Mouse (Mus musculus): ENCODE results near the gene Rnd1. TPM values are rescaled to one million over a fixed set of nuclear protein-coding genes. Genes with fewer than 3 reads are reported as not detected.

Gene Rnd1
- polyA plus RNA-seq, 1 experiment from 2014 or later: 0.99 TPM

- Histone ChIP-seq H3K4me2 (ENCODE audit: low read depth, low read length) (no peak overlapping the region), H3K27me3 (ENCODE audit: control insufficient read depth, insufficient read depth, low read length) (no peaks in the 10 kb centered on the region), H3K4me1 (ENCODE audit: control insufficient read depth, insufficient read depth, low read length) (no peaks in the 10 kb centered on the region), H3K4me3 (replicated peaks; ENCODE audit: low read length) (no peak overlapping the region), H3K9ac (ENCODE audit: low read length) (no peak overlapping the region), H3K36me3 (ENCODE audit: control insufficient read depth, insufficient read depth, low read length) (peaks cover 61% of the 10 kb centered on the region), H3K27ac (ENCODE audit: low read length) (no peak overlapping the region), H3K9me3 (replicated peaks; ENCODE audit: control insufficient read depth, low read length) (no peaks in the 10 kb centered on the region)
- 91% methylated on average over 15 of the region's 15 CpGs for WGBS
- ATAC-seq (ENCODE audit: insufficient read depth, low FRiP score): no peak
These were observed 25.8 kb downstream of the Rnd1 start for GRCm38 (mm10) chr15:98651431-98651830.

GRCm38 (mm10) chr15:98648071-98648470 lies 29.2 kb downstream of the Rnd1 start:
- Histone ChIP-seq H3K27ac (ENCODE audit: low read length) (no peak overlapping the region), H3K27me3 (ENCODE audit: control insufficient read depth, insufficient read depth, low read length) (no peaks in the 10 kb centered on the region), H3K4me2 (ENCODE audit: low read depth, low read length) (no peak overlapping the region), H3K9ac (ENCODE audit: low read length) (no peak overlapping the region), H3K4me3 (replicated peaks; ENCODE audit: low read length) (no peak overlapping the region), H3K9me3 (replicated peaks; ENCODE audit: control insufficient read depth, low read length) (no peaks in the 10 kb centered on the region), H3K4me1 (ENCODE audit: control insufficient read depth, insufficient read depth, low read length) (no peaks in the 10 kb centered on the region), H3K36me3 (ENCODE audit: control insufficient read depth, insufficient read depth, low read length) (peaks cover 55% of the 10 kb centered on the region)
- WGBS: 93% methylated on average over 3 of the region's 3 CpGs
- no peak for ATAC-seq (ENCODE audit: insufficient read depth, low FRiP score)

GRCm38 (mm10) chr15:98647308-98647707 lies 30.0 kb downstream of the Rnd1 start:
- Histone ChIP-seq H3K27ac (ENCODE audit: low read length) (no peak overlapping the region), H3K9me3 (replicated peaks; ENCODE audit: control insufficient read depth, low read length) (no peaks in the 10 kb centered on the region), H3K9ac (ENCODE audit: low read length) (no peak overlapping the region), H3K4me2 (ENCODE audit: low read depth, low read length) (no peak overlapping the region), H3K4me1 (ENCODE audit: control insufficient read depth, insufficient read depth, low read length) (no peaks in the 10 kb centered on the region), H3K27me3 (ENCODE audit: control insufficient read depth, insufficient read depth, low read length) (no peaks in the 10 kb centered on the region), H3K36me3 (ENCODE audit: control insufficient read depth, insufficient read depth, low read length) (peaks cover 47% of the 10 kb centered on the region), H3K4me3 (replicated peaks; ENCODE audit: low read length) (no peak overlapping the region)
- no peak for ATAC-seq (ENCODE audit: insufficient read depth, low FRiP score)
- 84% methylated on average over 10 of the region's 10 CpGs for WGBS

GRCm38 (mm10) chr15:98646737-98647136 lies 30.5 kb downstream of the Rnd1 start:
- Histone ChIP-seq H3K9me3 (replicated peaks; ENCODE audit: control insufficient read depth, low read length) (no peaks in the 10 kb centered on the region), H3K27me3 (ENCODE audit: control insufficient read depth, insufficient read depth, low read length) (no peaks in the 10 kb centered on the region), H3K4me3 (replicated peaks; ENCODE audit: low read length) (no peak overlapping the region), H3K9ac (ENCODE audit: low read length) (no peak overlapping the region), H3K27ac (ENCODE audit: low read length) (no peak overlapping the region), H3K36me3 (ENCODE audit: control insufficient read depth, insufficient read depth, low read length) (peaks cover 42% of the 10 kb centered on the region), H3K4me1 (ENCODE audit: control insufficient read depth, insufficient read depth, low read length) (no peaks in the 10 kb centered on the region), H3K4me2 (ENCODE audit: low read depth, low read length) (no peak overlapping the region)
- WGBS: 73% methylated on average over 8 of the region's 8 CpGs
- peak; percentile 21; the same call in 1 of the 2 replicates for ATAC-seq (ENCODE audit: insufficient read depth, low FRiP score)

GRCm38 (mm10) chr15:98645057-98646026 lies 31.9 kb downstream of the Rnd1 start:
- Histone ChIP-seq H3K27me3 (ENCODE audit: control insufficient read depth, insufficient read depth, low read length) (no peaks in the 10 kb centered on the region), H3K36me3 (ENCODE audit: control insufficient read depth, insufficient read depth, low read length) (peaks cover 31% of the 10 kb centered on the region; the same call in 1 of the 2 replicates), H3K27ac (ENCODE audit: low read length) (no peak overlapping the region), H3K4me3 (replicated peaks; ENCODE audit: low read length) (no peak overlapping the region), H3K9me3 (replicated peaks; ENCODE audit: control insufficient read depth, low read length) (no peaks in the 10 kb centered on the region), H3K4me2 (ENCODE audit: low read depth, low read length) (no peak overlapping the region), H3K9ac (ENCODE audit: low read length) (no peak overlapping the region), H3K4me1 (ENCODE audit: control insufficient read depth, insufficient read depth, low read length) (no peaks in the 10 kb centered on the region)
- ATAC-seq (ENCODE audit: insufficient read depth, low FRiP score): no peak
- WGBS: 85% methylated on average over 24 of the region's 24 CpGs

- H3K9ac ChIP-seq (ENCODE audit: low read length): no peak overlapping the region
- ATAC-seq (ENCODE audit: insufficient read depth, low FRiP score): no peak
- 0 out of 2 replicates have a peak, but pooled peaks cover 3% of the 10 kb centered on the region for H3K4me1 ChIP-seq (ENCODE audit: control insufficient read depth, insufficient read depth, low read length)
- H3K27me3 ChIP-seq (ENCODE audit: control insufficient read depth, insufficient read depth, low read length): no peaks in the 10 kb centered on the region
- H3K27ac ChIP-seq (ENCODE audit: low read length): no peak overlapping the region
- H3K4me2 ChIP-seq (ENCODE audit: low read depth, low read length): no peak overlapping the region
- 85% methylated on average over 12 of the region's 12 CpGs for WGBS
- H3K4me3 ChIP-seq (replicated peaks; ENCODE audit: low read length): no peak overlapping the region
- no peaks in the 10 kb centered on the region for H3K9me3 ChIP-seq (replicated peaks; ENCODE audit: control insufficient read depth, low read length)
- peaks cover 22% of the 10 kb centered on the region; the same call in 1 of the 2 replicates for H3K36me3 ChIP-seq (ENCODE audit: control insufficient read depth, insufficient read depth, low read length)
These were observed 32.9 kb downstream of the Rnd1 start for GRCm38 (mm10) chr15:98644406-98644805.

GRCm38 (mm10) chr15:98640157-98640556 lies 37.1 kb downstream of the Rnd1 start:
- H3K9ac ChIP-seq (ENCODE audit: low read length): no peak overlapping the region
- WGBS: 29% methylated on average over 8 of the region's 8 CpGs
- H3K4me3 ChIP-seq (replicated peaks; ENCODE audit: low read length): no peak overlapping the region
- 0 out of 2 replicates have a peak, but pooled peaks cover 4% of the 10 kb centered on the region for H3K36me3 ChIP-seq (ENCODE audit: control insufficient read depth, insufficient read depth, low read length)
- H3K4me1 ChIP-seq (ENCODE audit: control insufficient read depth, insufficient read depth, low read length): peaks cover 13% of the 10 kb centered on the region; the same call in 1 of the 2 replicates
- H3K9me3 ChIP-seq (replicated peaks; ENCODE audit: control insufficient read depth, low read length): no peaks in the 10 kb centered on the region
- H3K27me3 ChIP-seq (ENCODE audit: control insufficient read depth, insufficient read depth, low read length): no peaks in the 10 kb centered on the region; the same call in 1 of the 2 replicates
- no peak overlapping the region for H3K4me2 ChIP-seq (ENCODE audit: low read depth, low read length)
- peak; percentile 66; the same call in 1 of the 2 replicates for ATAC-seq (ENCODE audit: insufficient read depth, low FRiP score)
- H3K27ac ChIP-seq (ENCODE audit: low read length): no peak overlapping the region

GRCm38 (mm10) chr15:98637155-98637554 lies 40.1 kb downstream of the Rnd1 start:
- ATAC-seq (ENCODE audit: insufficient read depth, low FRiP score): no peak
- peaks cover 8% of the 10 kb centered on the region for H3K27me3 ChIP-seq (ENCODE audit: control insufficient read depth, insufficient read depth, low read length)
- H3K36me3 ChIP-seq (ENCODE audit: control insufficient read depth, insufficient read depth, low read length): no peaks in the 10 kb centered on the region
- no peak overlapping the region for H3K4me3 ChIP-seq (replicated peaks; ENCODE audit: low read length)
- H3K4me2 ChIP-seq (ENCODE audit: low read depth, low read length): no peak overlapping the region
- H3K4me1 ChIP-seq (ENCODE audit: control insufficient read depth, insufficient read depth, low read length): peaks cover 31% of the 10 kb centered on the region
- 46% methylated on average over 3 of the region's 3 CpGs for WGBS
- H3K9me3 ChIP-seq (replicated peaks; ENCODE audit: control insufficient read depth, low read length): no peaks in the 10 kb centered on the region
- H3K9ac ChIP-seq (ENCODE audit: low read length): no peak overlapping the region
- H3K27ac ChIP-seq (ENCODE audit: low read length): no peak overlapping the region

GRCm38 (mm10) chr15:98636517-98636916 lies 40.7 kb downstream of the Rnd1 start:
- Histone ChIP-seq H3K9me3 (replicated peaks; ENCODE audit: control insufficient read depth, low read length) (no peaks in the 10 kb centered on the region), H3K27ac (ENCODE audit: low read length) (no peak overlapping the region), H3K4me2 (ENCODE audit: low read depth, low read length) (no peak overlapping the region), H3K27me3 (ENCODE audit: control insufficient read depth, insufficient read depth, low read length) (peaks cover 8% of the 10 kb centered on the region), H3K4me3 (replicated peaks; ENCODE audit: low read length) (no peak overlapping the region), H3K9ac (ENCODE audit: low read length) (no peak overlapping the region), H3K36me3 (ENCODE audit: control insufficient read depth, insufficient read depth, low read length) (no peaks in the 10 kb centered on the region), H3K4me1 (ENCODE audit: control insufficient read depth, insufficient read depth, low read length) (peaks cover 36% of the 10 kb centered on the region)
- 61% methylated on average over 5 of the region's 5 CpGs for WGBS
- no peak for ATAC-seq (ENCODE audit: insufficient read depth, low FRiP score)
